Mouse (Mus musculus) cerebellum, adult 2 months (tissue): ENCODE data around the gene Tjp1.

Experiments
- CTCF ChIP-seq: fragments of 200-500 bp; IDR thresholded peaks from 2 replicates; pipeline ENCODE4 v1.5.1; 2011; ENCODE audit warnings: low read depth, mild to moderate bottlenecking, control low read depth, low read length, moderate library complexity, borderline replicate concordance; ENCODE audit not compliant: insufficient read depth
- POLR2A ChIP-seq: fragments of 200-500 bp; IDR thresholded peaks from 2 replicates; pipeline ENCODE4 v1.6.1; 2011; ENCODE audit warnings: low read length, control low read depth, borderline replicate concordance; ENCODE audit not compliant: insufficient read depth

- TF ChIP-seq POLR2A: no peak
- no peak for TF ChIP-seq CTCF
These were observed 106.1 kb downstream of the Tjp1 start for GRCm38 (mm10) chr7:65421451-65421850.
